Mouse (Mus musculus) megakaryocyte, embryonic 14.5 days (primary cell): ENCODE data around the gene Tlk1.

Experiments used
- FLI1 ChIP-seq: IDR thresholded peaks from 2 replicates; pipeline ENCODE4 v1.6.1; 2012; ENCODE audit warnings: low read length, inconsistent platforms, mixed read lengths
- GATA1 ChIP-seq: IDR thresholded peaks from 3 replicates; pipeline ENCODE4 v1.6.1; 2012; ENCODE audit warnings: mixed read lengths, low read length, inconsistent platforms, borderline replicate concordance

DNA sequence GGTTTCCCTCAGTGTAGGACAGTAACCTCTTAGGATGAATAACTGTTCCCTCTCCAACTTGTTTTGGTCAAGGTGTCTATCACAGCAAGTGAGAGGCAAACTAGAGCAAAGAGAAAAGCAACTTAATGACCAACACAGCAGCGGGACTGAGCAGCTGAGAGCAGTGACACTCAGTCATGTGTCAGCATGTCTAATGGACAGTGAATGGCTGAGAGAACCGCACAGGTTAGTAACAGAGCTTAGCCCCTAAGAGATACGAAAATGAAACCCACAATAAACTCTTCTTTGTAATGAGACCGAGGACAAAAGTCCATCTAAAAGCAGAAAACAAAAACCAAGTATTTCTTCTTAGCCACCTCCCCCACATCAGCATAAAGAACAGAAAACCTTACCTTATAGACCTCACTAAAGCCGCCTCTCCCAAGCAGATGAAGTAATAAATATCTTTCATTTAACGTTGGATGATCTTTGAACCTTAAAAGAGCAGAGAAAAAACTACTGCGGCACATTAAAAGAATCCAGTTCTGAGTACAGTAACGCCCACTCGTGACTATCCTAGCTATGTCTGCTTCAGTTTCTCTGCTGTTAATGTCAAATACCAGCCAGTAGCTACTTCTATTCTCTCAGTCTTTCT, 101.8 kb downstream of the Tlk1 start:
- TF ChIP-seq GATA1 (no peak), FLI1 (no peak)
